Mouse (Mus musculus) MEL (cell line): ENCODE measurements at regions not wholly inside any gene's neighbourhood (a gene's known extent, or its start where the extent isn't known, plus 50 kb on each side); places are given as distances from the start of the nearest gene placed in this dataset.

Source experiments
- DNase-seq: peaks from one replicate; pipeline ENCODE4 v3.0.0; 2011; ENCODE audit warnings: low read depth, low spot score
- H3K27ac ChIP-seq: 2 replicates; pipeline ENCODE4 v1.5.1; 2012; ENCODE audit warnings: low read depth, mild to moderate bottlenecking, control low read depth, low read length, moderate library complexity; ENCODE audit not compliant: control insufficient read depth
- H3K27me3 ChIP-seq, 2 experiments: fragments of 150-350 bp in 1 of 2; sonication (generic) in 1 of 2; 2 replicates each; pipeline ENCODE4 v1.6.1; 2012; ENCODE audit warnings: low read length in 2 of 2, mild to moderate bottlenecking in 2 of 2, improper control_type of control experiment in 1 of 2, moderate library complexity in 1 of 2; ENCODE audit not compliant: insufficient read depth in 2 of 2, control insufficient read depth in 1 of 2
- H3K36me3 ChIP-seq, 2 experiments: 2 replicates each; pipeline ENCODE4 v1.6.1; 2012 to 2014; ENCODE audit warnings: low read length in 2 of 2, improper control_type of control experiment in 1 of 2, inconsistent platforms in 1 of 2, mild to moderate bottlenecking in 1 of 2; ENCODE audit not compliant: insufficient read depth in 2 of 2, control insufficient read depth in 1 of 2
- H3K4me1 ChIP-seq, 2 experiments: fragments of 150-350 bp in 1 of 2; sonication (generic) in 1 of 2; 2 replicates each; pipeline ENCODE4 v1.6.1; 2012; ENCODE audit warnings: low read length in 2 of 2, improper control_type of control experiment in 1 of 2, mild to moderate bottlenecking in 1 of 2; ENCODE audit not compliant: insufficient read depth in 2 of 2, control insufficient read depth in 1 of 2
- H3K4me3 ChIP-seq, 2 experiments: fragments of 150-350 bp in 1 of 2; sonication (generic) in 1 of 2; 2 replicates each; pipeline ENCODE4 v1.5.1; 2012; ENCODE audit warnings: low read depth in 2 of 2, low read length in 2 of 2, mild to moderate bottlenecking in 2 of 2, moderate library complexity in 2 of 2, control low read depth in 1 of 2, improper control_type of control experiment in 1 of 2; ENCODE audit not compliant: control insufficient read depth in 1 of 2, insufficient read depth in 1 of 2
- H3K79me2 ChIP-seq: 2 replicates; pipeline ENCODE4 v1.6.1; 2012; ENCODE audit warnings: mild to moderate bottlenecking, low read length, moderate library complexity; ENCODE audit not compliant: control insufficient read depth, poor library complexity, insufficient read depth
- H3K9ac ChIP-seq: 2 replicates; pipeline ENCODE4 v1.6.1; 2012; ENCODE audit warnings: low read depth, mild to moderate bottlenecking, control low read depth, low read length, moderate library complexity; ENCODE audit not compliant: control insufficient read depth, poor library complexity, severe bottlenecking
- H3K9me3 ChIP-seq: fragments of 150-350 bp; sonication (generic); replicated peaks from 2 replicates; pipeline ENCODE4 v1.6.1; 2012; ENCODE audit warnings: mild to moderate bottlenecking, low read length, improper control_type of control experiment, moderate library complexity; ENCODE audit not compliant: insufficient read depth
- CHD1 ChIP-seq: IDR thresholded peaks from 2 replicates; pipeline ENCODE4 v1.6.1; 2012; ENCODE audit warnings: low read depth, mild to moderate bottlenecking, inconsistent platforms, low read length, improper control_type of control experiment
- CHD2 ChIP-seq: IDR thresholded peaks from 2 replicates; pipeline ENCODE4 v1.6.1; 2011; ENCODE audit warnings: low read length, improper control_type of control experiment
- CTCF ChIP-seq, 3 experiments: IDR thresholded peaks in 2 of 3; conservative IDR thresholded peaks in 1 of 3; 2 replicates each; pipeline ENCODE4 v1.5.1; 2011 to 2012; ENCODE audit warnings: low read length in 3 of 3, low read depth in 2 of 3, mild to moderate bottlenecking in 2 of 3, improper control_type of control experiment in 1 of 3, inconsistent platforms in 1 of 3, mixed read lengths in 1 of 3, moderate library complexity in 1 of 3; ENCODE audit not compliant: control insufficient read depth in 1 of 3, insufficient read depth in 1 of 3, poor library complexity in 1 of 3, severe bottlenecking in 1 of 3
- E2F4 ChIP-seq: IDR thresholded peaks from 2 replicates; pipeline ENCODE4 v1.6.1; 2011; ENCODE audit warnings: low read depth, low read length, improper control_type of control experiment, borderline replicate concordance
- GATA1 ChIP-seq: IDR thresholded peaks from 2 replicates; pipeline ENCODE4 v1.6.1; 2011; ENCODE audit warnings: low read depth, low read length, improper control_type of control experiment
- KAT2A ChIP-seq: conservative IDR thresholded peaks from 2 replicates; pipeline ENCODE4 v1.6.1; 2012; ENCODE audit warnings: low read depth, low read length, improper control_type of control experiment, inconsistent platforms
- MAX ChIP-seq: IDR thresholded peaks from 2 replicates; pipeline ENCODE4 v1.6.1; 2011; ENCODE audit warnings: low read length, improper control_type of control experiment
- MAZ ChIP-seq: IDR thresholded peaks from 2 replicates; pipeline ENCODE4 v1.6.1; 2012; ENCODE audit warnings: low read depth, mild to moderate bottlenecking, inconsistent platforms, low read length, improper control_type of control experiment
- MXI1 ChIP-seq: IDR thresholded peaks from 2 replicates; pipeline ENCODE4 v1.6.1; 2011; ENCODE audit warnings: mild to moderate bottlenecking, low read depth, low read length, improper control_type of control experiment
- POLR2AphosphoS2 ChIP-seq: IDR thresholded peaks from 2 replicates; pipeline ENCODE4 v1.6.1; 2011; ENCODE audit warnings: low read length, improper control_type of control experiment
- POLR2AphosphoS5 ChIP-seq: IDR thresholded peaks from 2 replicates; pipeline ENCODE4 v1.6.1; 2012; ENCODE audit warnings: low read depth, borderline replicate concordance, mild to moderate bottlenecking, inconsistent platforms, low read length, moderate library complexity, mixed read lengths
- RCOR1 ChIP-seq: IDR thresholded peaks from 2 replicates; pipeline ENCODE4 v1.6.1; 2012; ENCODE audit warnings: low read depth, mild to moderate bottlenecking, inconsistent platforms, low read length, improper control_type of control experiment
- SIN3A ChIP-seq: IDR thresholded peaks from 2 replicates; pipeline ENCODE4 v1.6.1; 2012; ENCODE audit warnings: low read length, improper control_type of control experiment, inconsistent platforms
- SMC3 ChIP-seq: IDR thresholded peaks from 2 replicates; pipeline ENCODE4 v1.6.1; 2011; ENCODE audit warnings: low read depth, low read length, improper control_type of control experiment
- TAL1 ChIP-seq: IDR thresholded peaks from 2 replicates; pipeline ENCODE4 v1.6.1; 2012; ENCODE audit warnings: mild to moderate bottlenecking, inconsistent platforms, low read length, moderate library complexity, mixed read lengths
- TBP ChIP-seq: IDR thresholded peaks from 2 replicates; pipeline ENCODE4 v1.8.0; 2011; ENCODE audit warnings: low read depth, low read length, improper control_type of control experiment
- USF1 ChIP-seq: IDR thresholded peaks from 2 replicates; pipeline ENCODE4 v1.6.1; 2014; ENCODE audit warnings: low read depth, mild to moderate bottlenecking, inconsistent platforms, low read length, improper control_type of control experiment, moderate library complexity
- ZC3H11A ChIP-seq: IDR thresholded peaks from 2 replicates; pipeline ENCODE4 v1.6.1; 2012; ENCODE audit warnings: low read depth, mild to moderate bottlenecking, inconsistent platforms, low read length, improper control_type of control experiment
- ZKSCAN1 ChIP-seq: IDR thresholded peaks from 2 replicates; pipeline ENCODE4 v1.6.1; 2012; ENCODE audit warnings: low read depth, mild to moderate bottlenecking, inconsistent platforms, low read length, improper control_type of control experiment, moderate library complexity
- ZMIZ1 ChIP-seq: IDR thresholded peaks from 2 replicates; pipeline ENCODE4 v1.6.1; 2012; ENCODE audit warnings: low read depth, mild to moderate bottlenecking, inconsistent platforms, low read length, improper control_type of control experiment, moderate library complexity

GRCm38 (mm10) chr1:185774202-185774601 is 319.6 kb downstream of the Slc30a10 start:
- Histone ChIP-seq H3K27ac (no peak overlapping the region), H3K36me3 (no peaks in the 10 kb centered on the region), H3K9me3 (no peaks in the 10 kb centered on the region; the same call in 1 of the 2 replicates), H3K4me1 (no peaks in the 10 kb centered on the region), H3K79me2 (no peaks in the 10 kb centered on the region), H3K9ac (no peak overlapping the region), H3K27me3 (no peaks in the 10 kb centered on the region), H3K4me3 (no peak overlapping the region)
- DNase-seq, result no peak
- TF ChIP-seq TBP, result no peak
- no peak for TF ChIP-seq CHD1
- TF ChIP-seq KAT2A, result no peak
- TF ChIP-seq TAL1, result no peak
- no peak for TF ChIP-seq CTCF (IDR thresholded peaks at IDR 0.05 in 2 of 3, conservative IDR thresholded peaks at IDR 0.05 in 1 of 3; ENCODE audit: control insufficient read depth in 1 of 3, insufficient read depth in 1 of 3, low read depth in 2 of 3, low read length in 3 of 3, poor library complexity in 1 of 3, severe bottlenecking in 1 of 3)
- TF ChIP-seq USF1, result no peak
- TF ChIP-seq MXI1, result no peak
- no peak for TF ChIP-seq POLR2AphosphoS5

- TF ChIP-seq MAZ, result no peak
- TF ChIP-seq E2F4, result no peak
Measured at GRCm38 (mm10) chr1:185779604-185780003, 325.0 kb downstream of the Slc30a10 start.

GRCm38 (mm10) chr1:185802156-185802555 is 315.0 kb downstream of the Lyplal1 start:
- no peaks in the 10 kb centered on the region for H3K27me3 ChIP-seq
- H3K79me2 ChIP-seq, result no peaks in the 10 kb centered on the region
- TF ChIP-seq CTCF (IDR thresholded peaks at IDR 0.05 in 2 of 3, conservative IDR thresholded peaks at IDR 0.05 in 1 of 3; ENCODE audit: control insufficient read depth in 1 of 3, insufficient read depth in 1 of 3, low read depth in 2 of 3, low read length in 3 of 3, poor library complexity in 1 of 3, severe bottlenecking in 1 of 3), result no peak
- no peak for TF ChIP-seq SMC3
- no peak for TF ChIP-seq GATA1
- TF ChIP-seq ZC3H11A, result no peak
- TF ChIP-seq POLR2AphosphoS2, result no peak
- TF ChIP-seq ZKSCAN1, result no peak
- TF ChIP-seq POLR2AphosphoS5, result no peak
- TF ChIP-seq CHD2, result no peak
- no peak for TF ChIP-seq TBP
- TF ChIP-seq CHD1, result no peak
- TF ChIP-seq TAL1, result no peak
- no peak for TF ChIP-seq RCOR1
- no peak for TF ChIP-seq USF1
- no peak for TF ChIP-seq MXI1
- no peak for TF ChIP-seq SIN3A
- TF ChIP-seq MAX, result no peak
- no peak for TF ChIP-seq E2F4
- TF ChIP-seq ZMIZ1, result no peak
- H3K27ac ChIP-seq, result no peak overlapping the region
- H3K9me3 ChIP-seq, result no peaks in the 10 kb centered on the region
- H3K36me3 ChIP-seq, result no peaks in the 10 kb centered on the region
- H3K4me1 ChIP-seq, result no peaks in the 10 kb centered on the region
- H3K9ac ChIP-seq, result no peak overlapping the region
- H3K4me3 ChIP-seq, result no peak overlapping the region
- no peak for DNase-seq

More at GRCm38 (mm10) chr1:185779604-185780003, 325.0 kb downstream of the Slc30a10 start:
- Histone ChIP-seq H3K79me2 (no peaks in the 10 kb centered on the region), H3K4me1 (no peaks in the 10 kb centered on the region), H3K9ac (no peak overlapping the region), H3K9me3 (no peaks in the 10 kb centered on the region), H3K27me3 (no peaks in the 10 kb centered on the region), H3K36me3 (no peaks in the 10 kb centered on the region), H3K4me3 (no peak overlapping the region), H3K27ac (no peak overlapping the region)
- DNase-seq, result no peak
